Mouse (Mus musculus): ENCODE data around the gene Abcc8.

Gene Abcc8

DNA sequence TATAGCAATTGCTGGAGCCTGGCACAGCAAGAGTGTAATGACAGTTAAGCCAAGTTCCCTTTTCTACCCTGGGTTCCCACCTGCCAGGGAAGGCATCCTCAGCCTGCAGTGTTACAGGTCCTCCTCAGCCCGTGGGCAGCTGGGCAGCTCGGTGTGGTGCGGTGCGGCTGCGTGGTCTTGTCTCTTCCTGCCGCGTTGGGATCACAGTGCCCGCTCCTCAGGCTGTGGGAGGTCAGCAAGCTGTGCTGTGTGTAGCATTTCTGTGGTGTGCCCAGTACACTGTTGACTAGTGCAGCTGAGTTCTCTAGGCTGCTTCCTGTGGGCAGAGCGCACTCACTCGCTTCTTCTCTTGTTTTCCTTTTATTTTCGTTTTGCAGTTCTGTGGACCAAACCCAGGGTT is 121.0 kb downstream of the Abcc8 start:
- peak in 1 of 2 experiments; percentile 18 for DNase-seq (ENCODE audit: low spot score in 2 of 2)

Measured in spleen, postnatal 14 days (tissue).